Mouse (Mus musculus) MEL (cell line): ENCODE measurements around the gene Pde1c.

ENCODE experiments used
- CTCF ChIP-seq, 3 experiments: IDR thresholded peaks in 2 of 3; conservative IDR thresholded peaks in 1 of 3; 2 replicates each; pipeline ENCODE4 v1.5.1; 2011 to 2012; ENCODE audit warnings: low read length in 3 of 3, low read depth in 2 of 3, mild to moderate bottlenecking in 2 of 3, improper control_type of control experiment in 1 of 3, inconsistent platforms in 1 of 3, mixed read lengths in 1 of 3, moderate library complexity in 1 of 3; ENCODE audit not compliant: control insufficient read depth in 1 of 3, insufficient read depth in 1 of 3, poor library complexity in 1 of 3, severe bottlenecking in 1 of 3
- EP300 ChIP-seq, 2 experiments: IDR thresholded peaks; 2 replicates each; pipeline ENCODE4 v1.6.1; 2011; ENCODE audit warnings: improper control_type of control experiment in 2 of 2, low read length in 2 of 2, low read depth in 1 of 2, mild to moderate bottlenecking in 1 of 2
- POLR2A ChIP-seq, 2 experiments: IDR thresholded peaks; 2 replicates each; pipeline ENCODE4 v1.6.1; 2011 to 2012; ENCODE audit warnings: low read length in 2 of 2, mild to moderate bottlenecking in 2 of 2, control low read depth in 1 of 2, improper control_type of control experiment in 1 of 2, low read depth in 1 of 2, moderate library complexity in 1 of 2; ENCODE audit not compliant: control insufficient read depth in 1 of 2, insufficient read depth in 1 of 2, poor library complexity in 1 of 2
- RCOR1 ChIP-seq: IDR thresholded peaks from 2 replicates; pipeline ENCODE4 v1.6.1; 2012; ENCODE audit warnings: low read depth, mild to moderate bottlenecking, inconsistent platforms, low read length, improper control_type of control experiment
- ZNF384 ChIP-seq: IDR thresholded peaks from 2 replicates; pipeline ENCODE4 v1.6.1; 2012; ENCODE audit warnings: low read depth, mild to moderate bottlenecking, inconsistent platforms, low read length, improper control_type of control experiment

GRCm38 (mm10) chr6:56025533-56025932 is 543.4 kb downstream of the Pde1c start:
- peak; percentile 21 to 30 (median 29); a peak in 5 of 6 replicates for TF ChIP-seq CTCF (IDR thresholded peaks at IDR 0.05 in 2 of 3, conservative IDR thresholded peaks at IDR 0.05 in 1 of 3; ENCODE audit: control insufficient read depth in 1 of 3, insufficient read depth in 1 of 3, low read depth in 2 of 3, low read length in 3 of 3, poor library complexity in 1 of 3, severe bottlenecking in 1 of 3)
- TF ChIP-seq POLR2A (IDR thresholded peaks at IDR 0.05; ENCODE audit: control insufficient read depth in 1 of 2, insufficient read depth in 1 of 2, low read depth in 1 of 2, low read length in 2 of 2, poor library complexity in 1 of 2), result no peak
- TF ChIP-seq ZNF384, result no peak
- no peak for TF ChIP-seq RCOR1
- no peak for TF ChIP-seq EP300 (IDR thresholded peaks at IDR 0.05; ENCODE audit: low read depth in 1 of 2, low read length in 2 of 2)
